Mouse (Mus musculus) small intestine, adult 2 months (tissue): ENCODE measurements around the gene BC016579.

Experiments
- CTCF ChIP-seq: fragments of 200-500 bp; IDR thresholded peaks from 2 replicates; pipeline ENCODE4 v1.5.1; 2012; ENCODE audit warnings: low read depth, mild to moderate bottlenecking, control low read depth, inconsistent platforms, low read length, moderate library complexity, mixed read lengths; ENCODE audit not compliant: insufficient replicate concordance, insufficient read length; ENCODE audit errors: extremely low read depth
- POLR2A ChIP-seq: fragments of 200-500 bp; IDR thresholded peaks from 2 replicates; pipeline ENCODE4 v1.6.1; 2012; ENCODE audit warnings: low read depth, mild to moderate bottlenecking, control low read depth, inconsistent platforms, low read length, moderate library complexity

- TF ChIP-seq CTCF, result no peak
- TF ChIP-seq POLR2A, result no peak
These were observed 8.5 kb upstream of the BC016579 start for GRCm38 (mm10) chr16:45662381-45662780.
